Mouse (Mus musculus): ENCODE data around the gene Ctcfl. TPM values are rescaled to one million over a fixed set of nuclear protein-coding genes. Genes with fewer than 3 reads are reported as not detected.

Ctcfl gene
- total and polyA plus RNA-seq, 3 experiments, result 0.08 to 0.11 TPM; not detected in 1

DNA sequence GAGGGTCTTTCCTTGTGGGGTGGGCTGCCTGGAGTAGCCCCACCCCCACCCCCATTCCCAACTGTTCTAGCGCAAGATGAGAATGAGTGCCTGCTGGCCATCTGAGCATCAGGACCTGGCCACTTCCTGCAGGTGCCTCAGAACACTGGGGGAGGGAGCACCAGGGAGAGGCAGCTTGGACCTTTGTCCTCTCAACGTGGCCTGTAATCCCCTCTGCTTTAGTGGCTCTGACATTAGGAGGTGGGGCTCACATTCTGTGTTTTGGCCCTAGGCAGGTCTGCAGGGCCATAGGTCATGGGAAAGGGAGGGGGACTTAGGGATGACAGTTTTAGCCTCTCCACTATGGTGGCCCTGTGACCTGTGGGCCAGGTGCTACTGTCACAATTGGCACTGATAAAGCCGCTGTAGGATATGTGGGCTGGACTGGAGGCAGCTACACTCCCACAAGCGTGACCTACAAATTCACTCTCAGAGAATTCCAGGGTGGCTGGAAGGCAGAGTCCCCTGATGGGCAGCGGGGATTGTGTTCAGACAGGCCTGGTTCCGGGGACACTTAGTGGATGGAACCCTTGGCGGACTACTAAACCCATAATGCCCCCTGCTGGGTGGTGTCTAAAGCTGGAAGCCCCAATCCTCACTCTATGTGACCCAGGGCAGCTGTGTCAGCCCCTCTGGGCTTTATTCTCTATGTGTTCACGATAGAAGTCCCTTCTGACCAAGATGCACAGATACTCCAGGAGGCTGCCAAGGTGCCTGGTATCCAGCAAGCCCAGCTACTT, 68.5 kb downstream of the Ctcfl start:
- no peaks in the 10 kb centered on the region for H3K36me3 ChIP-seq (ENCODE audit: control insufficient read depth, insufficient read depth, low read length)
- H3K27me3 ChIP-seq (ENCODE audit: control insufficient read depth, insufficient read depth, low read length), result no peaks in the 10 kb centered on the region
- no peak overlapping the region for H3K4me3 ChIP-seq
- intact Hi-C loops (cut with DNase I), result no loop called here
- DNase-seq, result peak in 1 of 2 experiments; percentile 5
- WGBS, result 52% methylated on average over 8 of the region's 8 CpGs
- TF ChIP-seq EP300 (IDR thresholded peaks at IDR 0.05; ENCODE audit: insufficient read depth, low read depth, low read length) (no peak), POLR2A (IDR thresholded peaks at IDR 0.05; ENCODE audit: insufficient read depth, low read depth, low read length) (no peak), CTCF (IDR thresholded peaks at IDR 0.05) (peak; percentile 8; the same call in 1 of the 2 replicates)
- no peaks in the 10 kb centered on the region for H3K79me2 ChIP-seq (replicated peaks; ENCODE audit: control insufficient read depth, insufficient read depth, low read length)
- H3K27ac ChIP-seq, result no peak overlapping the region
- no peak overlapping the region for H3K9ac ChIP-seq (ENCODE audit: low read depth, low read length)
- peaks cover 7% of the 10 kb centered on the region for H3K4me1 ChIP-seq (ENCODE audit: control insufficient read depth, insufficient read depth, low read length)

DNA sequence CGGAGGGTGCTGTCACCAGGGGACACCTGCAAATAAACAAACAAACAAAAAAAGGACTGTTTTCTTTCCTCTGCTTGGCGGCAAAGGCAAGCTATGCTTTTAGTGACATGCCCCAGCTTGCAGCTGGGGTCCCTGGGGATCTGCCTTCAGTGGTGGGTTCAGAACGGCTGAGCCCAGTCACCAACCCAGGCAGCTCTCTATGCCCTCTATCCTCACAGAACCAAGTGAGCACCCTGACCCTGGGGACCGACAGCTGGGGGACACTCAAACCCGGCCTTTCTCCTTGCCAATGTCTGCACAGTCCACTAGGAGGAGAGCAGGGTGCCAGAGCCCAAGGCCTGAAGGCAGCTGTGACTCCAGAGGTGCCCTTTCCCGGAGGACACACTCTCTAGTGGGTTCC, 69.5 kb downstream of the Ctcfl start:
- Histone ChIP-seq H3K4me3 (no peak overlapping the region), H3K4me1 (ENCODE audit: control insufficient read depth, insufficient read depth, low read length) (peaks cover 12% of the 10 kb centered on the region), H3K27ac (no peak overlapping the region), H3K36me3 (ENCODE audit: control insufficient read depth, insufficient read depth, low read length) (no peaks in the 10 kb centered on the region), H3K27me3 (ENCODE audit: control insufficient read depth, insufficient read depth, low read length) (no peaks in the 10 kb centered on the region), H3K79me2 (replicated peaks; ENCODE audit: control insufficient read depth, insufficient read depth, low read length) (no peaks in the 10 kb centered on the region), H3K9ac (ENCODE audit: low read depth, low read length) (peak overlapping the region; percentile 17; the same call in 1 of the 2 replicates)
- intact Hi-C loops (cut with DNase I), result no loop called here
- DNase-seq, result peak in 1 of 2 experiments; percentile 27
- WGBS, result 54% methylated on average over 6 of the region's 6 CpGs
- TF ChIP-seq CTCF (IDR thresholded peaks at IDR 0.05), result peak; percentile 23
- no peak for TF ChIP-seq EP300 (IDR thresholded peaks at IDR 0.05; ENCODE audit: insufficient read depth, low read depth, low read length)

DNA sequence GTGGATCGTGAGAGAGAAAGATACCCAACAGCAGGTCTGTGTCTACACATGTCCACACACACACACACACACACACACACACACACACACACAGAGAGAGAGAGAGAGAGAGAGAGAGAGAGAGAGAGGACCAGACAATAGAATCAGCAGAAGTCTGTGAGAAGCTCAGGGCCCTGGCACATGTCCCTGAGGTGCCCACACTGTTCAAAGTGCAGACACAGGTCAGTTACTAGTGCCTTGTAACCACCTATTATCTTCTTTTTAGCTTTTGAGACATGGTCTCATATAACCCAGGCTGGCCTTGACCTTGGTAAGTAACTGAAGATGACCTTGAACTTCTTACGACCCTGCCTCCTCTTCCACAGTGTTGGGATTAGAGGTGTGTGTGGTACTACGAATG, 70.1 kb downstream of the Ctcfl start:
- no peak for DNase-seq
- TF ChIP-seq CTCF (IDR thresholded peaks at IDR 0.05), result no peak
- no peak for TF ChIP-seq POLR2A (IDR thresholded peaks at IDR 0.05; ENCODE audit: insufficient read depth, low read depth, low read length)
- no peak for TF ChIP-seq EP300 (IDR thresholded peaks at IDR 0.05; ENCODE audit: insufficient read depth, low read depth, low read length)
- Histone ChIP-seq H3K4me3 (no peak overlapping the region), H3K27ac (no peak overlapping the region), H3K4me1 (ENCODE audit: control insufficient read depth, insufficient read depth, low read length) (peaks cover 14% of the 10 kb centered on the region), H3K79me2 (replicated peaks; ENCODE audit: control insufficient read depth, insufficient read depth, low read length) (no peaks in the 10 kb centered on the region), H3K27me3 (ENCODE audit: control insufficient read depth, insufficient read depth, low read length) (no peaks in the 10 kb centered on the region), H3K9ac (ENCODE audit: low read depth, low read length) (no peak overlapping the region), H3K36me3 (ENCODE audit: control insufficient read depth, insufficient read depth, low read length) (no peaks in the 10 kb centered on the region)
- WGBS, result 82% methylated on average over 3 of the region's 3 CpGs
- intact Hi-C loops (cut with DNase I), result no loop called here

DNA sequence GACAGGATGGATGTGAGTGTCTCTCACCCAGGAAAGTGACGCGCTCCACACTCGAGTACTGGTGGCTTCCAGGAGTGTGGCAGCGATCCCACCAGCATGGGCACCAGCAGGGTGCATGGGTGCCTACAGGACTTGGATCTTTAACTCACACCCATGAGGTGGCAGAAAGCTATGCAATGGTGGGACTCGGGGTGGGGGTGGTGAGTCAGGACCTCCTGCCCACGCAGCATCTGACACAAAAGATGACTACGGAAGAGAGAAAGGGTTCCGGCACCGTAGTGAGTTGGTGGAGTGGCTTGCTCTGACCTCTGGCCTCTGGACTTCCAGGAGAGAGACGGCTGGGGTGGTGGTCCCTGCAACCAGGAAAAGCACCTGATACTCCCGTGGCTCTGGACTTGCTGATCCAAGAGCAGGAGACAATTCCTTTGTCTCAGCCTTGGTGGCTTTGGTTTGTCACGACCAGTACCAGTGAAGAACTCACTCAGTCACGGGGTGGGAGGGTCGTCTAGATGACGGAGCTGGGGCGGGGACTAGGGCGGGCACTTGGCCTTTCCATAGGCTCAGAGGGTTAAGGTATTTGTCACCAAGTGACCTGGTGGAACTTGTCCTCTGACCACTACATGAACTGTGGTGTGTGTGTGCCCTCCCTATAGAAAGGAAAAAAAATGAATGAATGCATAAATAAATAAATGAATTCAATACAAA, 71.1 kb downstream of the Ctcfl start:
- Histone ChIP-seq H3K36me3 (ENCODE audit: control insufficient read depth, insufficient read depth, low read length) (no peaks in the 10 kb centered on the region), H3K27ac (no peak overlapping the region), H3K9ac (ENCODE audit: low read depth, low read length) (no peak overlapping the region), H3K4me3 (no peak overlapping the region), H3K79me2 (replicated peaks; ENCODE audit: control insufficient read depth, insufficient read depth, low read length) (no peaks in the 10 kb centered on the region), H3K27me3 (ENCODE audit: control insufficient read depth, insufficient read depth, low read length) (no peaks in the 10 kb centered on the region), H3K4me1 (ENCODE audit: control insufficient read depth, insufficient read depth, low read length) (peaks cover 14% of the 10 kb centered on the region)
- 62% methylated on average over 17 of the region's 17 CpGs for WGBS
- intact Hi-C loops (cut with DNase I), result no loop called here
- TF ChIP-seq EP300 (IDR thresholded peaks at IDR 0.05; ENCODE audit: insufficient read depth, low read depth, low read length) (no peak), POLR2A (IDR thresholded peaks at IDR 0.05; ENCODE audit: insufficient read depth, low read depth, low read length) (no peak), CTCF (IDR thresholded peaks at IDR 0.05) (no peak)
- DNase-seq, result no peak

DNA sequence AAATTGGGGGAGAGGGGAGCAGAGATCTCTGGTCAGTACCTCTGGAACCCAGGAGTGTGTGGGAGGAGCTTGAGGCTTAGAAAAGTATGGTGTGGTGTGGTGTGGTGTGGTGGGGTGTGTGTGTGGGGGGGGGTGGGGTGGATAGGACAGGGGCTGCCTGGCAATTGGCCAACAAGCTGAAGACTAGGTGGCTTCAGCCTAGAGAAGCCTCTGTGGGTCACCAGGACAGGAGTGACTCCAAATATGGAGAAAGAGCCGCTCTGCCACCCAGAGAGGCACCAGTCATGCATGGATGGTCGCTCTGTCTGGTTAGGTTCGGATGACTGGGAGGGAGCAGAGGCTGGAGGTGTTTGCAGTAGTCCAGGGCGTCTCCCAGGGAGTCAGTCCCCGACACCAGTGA, 71.9 kb downstream of the Ctcfl start:
- H3K4me3 ChIP-seq, result no peak overlapping the region
- no peak for TF ChIP-seq POLR2A (IDR thresholded peaks at IDR 0.05; ENCODE audit: insufficient read depth, low read depth, low read length)
- no peak for TF ChIP-seq CTCF (IDR thresholded peaks at IDR 0.05)
- H3K27me3 ChIP-seq (ENCODE audit: control insufficient read depth, insufficient read depth, low read length), result no peaks in the 10 kb centered on the region
- no peak overlapping the region for H3K27ac ChIP-seq
- no peak for DNase-seq
- intact Hi-C loops (cut with DNase I), result no loop called here
- no peaks in the 10 kb centered on the region for H3K79me2 ChIP-seq (replicated peaks; ENCODE audit: control insufficient read depth, insufficient read depth, low read length)
- no peak overlapping the region for H3K9ac ChIP-seq (ENCODE audit: low read depth, low read length)
- WGBS, result 84% methylated on average over 5 of the region's 5 CpGs
- no peaks in the 10 kb centered on the region for H3K36me3 ChIP-seq (ENCODE audit: control insufficient read depth, insufficient read depth, low read length)
- H3K4me1 ChIP-seq (ENCODE audit: control insufficient read depth, insufficient read depth, low read length), result peaks cover 14% of the 10 kb centered on the region

Measured in heart, adult 2 months (tissue).